Mouse (Mus musculus): ENCODE measurements at regions not wholly inside any gene's neighbourhood (a gene's known extent, or its start where the extent isn't known, plus 50 kb on each side); places are given as distances from the start of the nearest gene placed in this dataset.

GRCm38 (mm10) chr17:27322891-27323509 lies 118.7 kb upstream of the Lemd2 start:
- no peak for DNase-seq
- intact Hi-C loops (cut with DNase I) = no loop called here

- DNase-seq = no peak
- intact Hi-C loops (cut with DNase I) = no loop called here
Observed at GRCm38 (mm10) chr17:27318969-27319695, 114.9 kb upstream of the Lemd2 start.

GRCm38 (mm10) chr17:27317576-27318277 lies 113.5 kb upstream of the Lemd2 start:
- peak; percentile 76 to 79 for DNase-seq
- intact Hi-C loops (cut with DNase I) = no loop called here

- intact Hi-C loops (cut with DNase I) = no loop called here
Observed at GRCm38 (mm10) chr17:27316711-27317575, 112.7 kb upstream of the Lemd2 start.

GRCm38 (mm10) chr17:27315947-27316628 lies 111.8 kb upstream of the Lemd2 start:
- intact Hi-C loops (cut with DNase I) = no loop called here
- no peak for DNase-seq

More at GRCm38 (mm10) chr17:27316711-27317575, 112.7 kb upstream of the Lemd2 start:
- DNase-seq = no peak

- intact Hi-C loops (cut with DNase I) = no loop called here
- no peak for DNase-seq
Observed at GRCm38 (mm10) chr17:27315428-27315827, 111.2 kb upstream of the Lemd2 start.

GRCm38 (mm10) chr17:27314821-27315392 lies 110.6 kb upstream of the Lemd2 start:
- no peak for DNase-seq
- intact Hi-C loops (cut with DNase I) = no loop called here

- no peak for DNase-seq
- intact Hi-C loops (cut with DNase I) = no loop called here
Observed at GRCm38 (mm10) chr17:27308933-27309332, 104.7 kb upstream of the Lemd2 start.

- intact Hi-C loops (cut with DNase I) = no loop called here
- no peak for DNase-seq
Observed at GRCm38 (mm10) chr17:27304842-27305241, 100.6 kb upstream of the Lemd2 start.

- intact Hi-C loops (cut with DNase I) = no loop called here
- no peak for DNase-seq
Observed at GRCm38 (mm10) chr17:27303633-27304479, 99.6 kb upstream of the Lemd2 start.

GRCm38 (mm10) chr17:27303061-27303460 lies 98.8 kb upstream of the Lemd2 start:
- no peak for DNase-seq
- intact Hi-C loops (cut with DNase I) = no loop called here

- DNase-seq = no peak
Observed at GRCm38 (mm10) chr17:27301376-27301775, 97.1 kb upstream of the Lemd2 start.

GRCm38 (mm10) chr17:27299297-27299696 lies 95.0 kb upstream of the Lemd2 start:
- no peak for DNase-seq
- intact Hi-C loops (cut with DNase I) = no loop called here

More at GRCm38 (mm10) chr17:27301376-27301775, 97.1 kb upstream of the Lemd2 start:
- intact Hi-C loops (cut with DNase I) = no loop called here

- no peak for DNase-seq
- intact Hi-C loops (cut with DNase I) = no loop called here
Observed at GRCm38 (mm10) chr17:27298351-27298750, 94.1 kb upstream of the Lemd2 start.

GRCm38 (mm10) chr17:27296156-27296555 lies 91.9 kb upstream of the Lemd2 start:
- no peak for DNase-seq

GRCm38 (mm10) chr17:27294208-27294604 lies 89.9 kb upstream of the Lemd2 start:
- intact Hi-C loops (cut with DNase I) = no loop called here
- DNase-seq = no peak

More at GRCm38 (mm10) chr17:27296156-27296555, 91.9 kb upstream of the Lemd2 start:
- intact Hi-C loops (cut with DNase I) = no loop called here

- intact Hi-C loops (cut with DNase I) = no loop called here
- no peak for DNase-seq
Observed at GRCm38 (mm10) chr17:27293586-27294207, 89.4 kb upstream of the Lemd2 start.

- intact Hi-C loops (cut with DNase I) = no loop called here
- DNase-seq = no peak
Observed at GRCm38 (mm10) chr17:27291673-27292072, 87.4 kb upstream of the Lemd2 start.
